Mouse (Mus musculus) forebrain, postnatal 0 days (tissue): Measurements from ENCODE around the gene Hnrnpa3. TPM values are rescaled to one million over a fixed set of nuclear protein-coding genes. Genes with fewer than 3 reads are reported as not detected.

Experiments used
- ATAC-seq: fragments of 200-750 bp; cut with Nextera tagmentation; 2 replicates; pipeline ENCODE4 v1.8.0; 2017; ENCODE audit warnings: mild to moderate bottlenecking, moderate library complexity
- DNase-seq: peaks from one replicate; pipeline ENCODE4 v3.0.0-alpha.2; 2015
- H3K27ac ChIP-seq: fragments of 300-500 bp; sonication (generic); 2 replicates; pipeline ENCODE4 v1.5.1; 2014; ENCODE audit warnings: low read depth, mild to moderate bottlenecking, antibody characterized with exemption, low read length, moderate library complexity, mixed read lengths
- H3K27me3 ChIP-seq: fragments of 300-500 bp; sonication (generic); 2 replicates; pipeline ENCODE4 v1.6.1; 2014; ENCODE audit warnings: mild to moderate bottlenecking, low read length, mixed read lengths; ENCODE audit not compliant: insufficient read depth
- H3K36me3 ChIP-seq: fragments of 300-500 bp; sonication (generic); 2 replicates; pipeline ENCODE4 v1.6.1; 2014; ENCODE audit warnings: mild to moderate bottlenecking, moderate library complexity; ENCODE audit not compliant: insufficient read depth
- H3K4me1 ChIP-seq: fragments of 300-500 bp; sonication (generic); 2 replicates; pipeline ENCODE4 v1.6.1; 2014; ENCODE audit warnings: antibody characterized with exemption; ENCODE audit not compliant: insufficient read depth
- H3K4me2 ChIP-seq: fragments of 300-500 bp; sonication (generic); 2 replicates; pipeline ENCODE4 v1.6.1; 2014; ENCODE audit warnings: low read depth, mild to moderate bottlenecking, moderate library complexity
- H3K4me3 ChIP-seq: fragments of 300-500 bp; sonication (generic); 2 replicates; pipeline ENCODE4 v1.5.1; 2014; ENCODE audit warnings: low read depth, low read length, mixed read lengths
- H3K9ac ChIP-seq: fragments of 300-500 bp; sonication (generic); 2 replicates; pipeline ENCODE4 v1.6.1; 2014; ENCODE audit warnings: mild to moderate bottlenecking
- H3K9me3 ChIP-seq: fragments of 300-500 bp; sonication (generic); 2 replicates; pipeline ENCODE4 v1.6.1; 2016; ENCODE audit warnings: low read length
- CTCF ChIP-seq: sonication (generic); IDR thresholded peaks from 2 replicates; pipeline ENCODE4 v1.5.1; 2016; ENCODE audit warnings: antibody characterized with exemption, control low read depth, low read depth
- WGBS: fragments of 180-500 bp; shearing (Covaris S2); extraction: QIAGEN DNeasy Blood & Tissue Kit; methylation state at CpG from one replicate; pipeline ENCODE4 v1.1.7; 2014; 5-methylcytosine and 5-hydroxymethylcytosine counted together
- polyA plus RNA-seq: library from polyadenylated mRNA; unstranded; fragments of >200 nt; fragmentation: Nextera tagmentation; extraction: Ambion mirVana; gene quantifications from 2 replicates; pipeline ENCODE4 v1.2.1, GENCODE M21; 2015
- total RNA-seq: library from RNA; depleted of rRNA; stranded (reverse); fragments of >200 nt; gene quantifications from 2 replicates; pipeline ENCODE4 v1.2.3, GENCODE M21; 2014

Gene Hnrnpa3
- total and polyA plus RNA-seq, 2 experiments from 2014 or later: 107 to 132 TPM

DNA sequence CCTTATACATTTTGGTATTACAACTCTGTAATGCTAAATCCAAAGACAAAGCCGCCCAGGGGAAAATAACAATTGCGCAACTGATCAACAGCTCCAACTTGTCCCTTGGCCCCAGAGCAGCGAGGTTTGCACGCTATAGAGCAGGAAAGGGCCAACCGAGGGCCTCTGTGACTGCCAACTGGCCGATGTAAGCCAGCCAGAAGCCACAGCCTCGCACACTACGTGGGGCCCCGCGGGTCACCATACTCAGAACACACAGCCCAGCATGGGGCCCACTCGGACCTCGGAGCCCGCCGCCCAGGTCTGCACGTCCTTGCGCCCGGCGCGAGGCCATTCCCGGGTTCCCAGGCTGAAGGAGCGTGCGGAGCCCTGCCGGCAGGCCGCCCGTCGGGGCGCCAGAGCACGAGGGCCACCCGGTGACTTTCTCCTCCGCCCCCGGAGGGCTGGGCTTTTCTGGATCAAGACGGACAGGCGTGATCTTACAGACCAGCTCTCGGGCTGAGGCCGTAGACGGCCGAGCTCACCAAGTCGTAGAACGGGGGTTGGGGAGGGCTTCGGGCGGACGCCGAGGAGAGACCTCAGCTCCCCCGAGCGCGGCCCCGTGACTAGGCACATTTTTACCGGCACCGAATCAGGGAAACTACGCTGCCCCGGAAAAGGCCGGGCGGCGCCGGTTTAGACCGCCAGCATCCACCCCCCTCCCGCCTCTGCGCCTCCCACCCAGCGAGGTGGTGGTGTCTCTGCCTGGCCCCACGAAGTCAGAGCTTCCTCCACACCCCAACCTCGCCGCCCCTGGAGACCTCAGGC is 44.5 kb downstream of the Hnrnpa3 start:
- DNase-seq: peak; percentile 81
- Histone ChIP-seq H3K9me3 (no peaks in the 10 kb centered on the region), H3K36me3 (no peaks in the 10 kb centered on the region), H3K27me3 (0 out of 2 replicates have a peak, but pooled peaks cover 4% of the 10 kb centered on the region), H3K9ac (peak overlapping the region; percentile 48), H3K4me2 (peak overlapping the region; percentile 79), H3K4me1 (peaks cover 5% of the 10 kb centered on the region; the same call in 1 of the 2 replicates), H3K4me3 (peak overlapping the region; percentile 36), H3K27ac (peak overlapping the region; percentile 80)
- no peak for TF ChIP-seq CTCF
- ATAC-seq: peak; percentile 86
- 3% methylated on average over 62 of the region's 62 CpGs for WGBS

DNA sequence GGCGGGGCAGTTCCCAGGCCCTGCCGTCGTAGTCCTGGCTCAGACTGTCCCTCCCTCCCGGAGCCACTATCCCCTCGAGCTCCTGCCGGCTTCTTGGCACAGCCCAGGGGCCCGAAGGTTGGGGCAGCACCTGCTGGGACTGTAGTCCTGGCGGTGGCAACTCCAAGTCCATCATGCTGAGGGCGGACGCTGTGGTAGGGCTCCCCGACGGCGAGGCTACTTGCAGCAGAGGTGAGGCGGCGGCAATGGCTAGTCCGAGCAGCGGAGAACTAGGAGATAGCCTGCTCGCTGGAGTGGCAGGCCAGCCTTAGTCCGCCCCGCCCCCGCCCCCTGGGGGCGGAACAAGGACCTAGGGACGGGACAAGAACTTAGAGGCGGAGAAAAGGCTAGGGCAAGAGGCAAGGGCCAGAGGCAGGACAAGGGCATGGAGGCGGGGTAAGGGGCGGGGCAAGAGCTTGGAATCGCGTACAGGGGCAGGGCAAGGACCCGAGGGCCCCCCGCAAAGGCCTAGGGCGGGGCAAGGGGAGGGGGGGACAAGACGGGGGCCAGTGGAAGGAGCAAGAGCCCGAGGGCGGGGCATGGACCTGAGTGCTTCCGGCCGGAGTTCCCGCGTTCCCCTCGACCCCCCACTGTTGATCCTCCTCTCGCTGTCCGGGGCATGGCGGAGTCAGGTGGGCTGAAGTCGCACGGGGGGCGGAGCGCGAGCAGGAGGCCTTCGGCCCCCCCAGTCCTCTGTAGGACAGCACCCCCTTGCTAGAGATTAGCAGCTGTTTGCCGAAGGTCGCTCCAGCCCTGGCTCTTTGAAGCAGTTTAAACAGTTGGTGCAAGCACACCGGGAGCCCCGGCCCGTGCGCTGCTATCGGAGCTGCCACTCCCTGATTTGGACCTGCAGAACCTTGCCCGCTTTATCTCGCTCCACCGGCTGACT is 45.4 kb downstream of the Hnrnpa3 start, which contains the start of gene Nfe2l2:
Gene Nfe2l2 (minus strand): TSS at position 408 of the 928 bp plus-strand sequence.
- DNase-seq (peak; percentile 55), ATAC-seq (peak; percentile 81)
- WGBS: 2% methylated on average over 52 of the region's 58 CpGs
- H3K27ac ChIP-seq: peak within 1 kb of the TSS; percentile 80
- H3K36me3 ChIP-seq: no peaks in the 10 kb centered on the region
- peaks cover 5% of the 10 kb centered on the region; the same call in 1 of the 2 replicates for H3K4me1 ChIP-seq
- peak within 1 kb of the TSS; percentile 36 for H3K4me3 ChIP-seq
- peak within 1 kb of the TSS; percentile 79 for H3K4me2 ChIP-seq
- H3K27me3 ChIP-seq: 0 out of 2 replicates have a peak, but pooled peaks cover 4% of the 10 kb centered on the region
- TF ChIP-seq CTCF: peak; percentile 5; the same call in 1 of the 2 replicates
- H3K9ac ChIP-seq: peak within 1 kb of the TSS; percentile 48
- H3K9me3 ChIP-seq: peaks cover 4% of the 10 kb centered on the region; the same call in 1 of the 2 replicates

DNA sequence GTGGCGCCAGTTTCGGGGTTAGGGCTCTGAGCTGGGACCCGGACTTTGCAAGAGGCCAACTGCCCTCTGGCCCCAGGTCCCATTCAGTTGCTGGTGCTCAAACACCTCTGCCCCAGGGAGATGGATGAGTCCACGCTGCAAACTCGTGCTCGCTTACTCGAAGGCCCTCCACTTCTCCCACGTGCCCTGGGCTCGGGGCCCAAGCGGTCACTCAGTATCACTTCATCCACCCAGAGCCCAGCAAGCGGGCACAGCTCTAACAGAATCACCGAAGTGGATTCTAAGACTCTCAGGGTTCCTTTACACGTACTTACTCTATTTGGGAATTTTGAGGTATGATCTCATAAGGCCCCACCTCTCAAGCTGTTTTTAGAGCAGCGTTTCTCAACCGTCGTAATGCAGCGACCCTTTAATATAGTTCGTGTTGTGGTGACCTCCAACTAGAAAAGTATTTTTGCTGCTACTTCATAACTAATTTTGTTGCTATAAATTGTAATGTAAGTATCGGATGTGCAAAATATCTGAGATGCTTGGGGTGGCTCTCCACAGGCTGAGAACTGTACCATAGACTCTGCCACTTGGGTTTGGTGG is 46.2 kb downstream of the Hnrnpa3 start:
- no peak for TF ChIP-seq CTCF
- Histone ChIP-seq H3K4me2 (peak overlapping the region; percentile 79), H3K4me3 (peak overlapping the region; percentile 36), H3K36me3 (no peaks in the 10 kb centered on the region), H3K27ac (no peak overlapping the region), H3K9me3 (peaks cover 6% of the 10 kb centered on the region; the same call in 1 of the 2 replicates), H3K27me3 (0 out of 2 replicates have a peak, but pooled peaks cover 4% of the 10 kb centered on the region), H3K4me1 (peaks cover 5% of the 10 kb centered on the region; the same call in 1 of the 2 replicates), H3K9ac (peak overlapping the region; percentile 31)
- 27% methylated on average over 19 of the region's 19 CpGs for WGBS
- peak; percentile 30 for DNase-seq
- ATAC-seq: no peak

DNA sequence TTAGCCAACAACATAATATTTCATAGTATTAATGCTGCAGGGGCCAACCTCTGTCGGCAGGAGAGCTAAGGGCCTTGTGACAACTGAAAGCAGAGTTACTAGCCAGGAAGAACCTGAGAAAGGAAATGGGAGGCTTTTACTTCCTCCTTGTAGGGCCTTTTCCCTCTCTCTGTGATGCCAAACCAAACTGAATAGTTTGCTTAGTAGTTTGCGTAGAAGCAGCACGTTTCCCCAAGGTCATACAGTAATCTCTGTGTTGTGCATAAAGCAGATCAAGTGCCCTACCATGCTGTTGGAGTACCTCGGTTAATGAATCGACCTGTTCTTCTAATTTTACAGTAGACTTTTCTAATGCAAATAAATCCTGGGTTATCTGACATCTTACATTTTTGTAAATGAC is 47.4 kb downstream of the Hnrnpa3 start:
- H3K27me3 ChIP-seq: 0 out of 2 replicates have a peak, but pooled peaks cover 4% of the 10 kb centered on the region
- peaks cover 6% of the 10 kb centered on the region; the same call in 1 of the 2 replicates for H3K9me3 ChIP-seq
- no peak overlapping the region for H3K4me3 ChIP-seq
- no peak overlapping the region for H3K9ac ChIP-seq
- no peaks in the 10 kb centered on the region for H3K36me3 ChIP-seq
- no peak overlapping the region for H3K4me2 ChIP-seq
- TF ChIP-seq CTCF: no peak
- ATAC-seq (no peak), DNase-seq (no peak)
- WGBS: 37% methylated on average over 5 of the region's 5 CpGs
- peaks cover 5% of the 10 kb centered on the region; the same call in 1 of the 2 replicates for H3K4me1 ChIP-seq
- H3K27ac ChIP-seq: no peak overlapping the region

DNA sequence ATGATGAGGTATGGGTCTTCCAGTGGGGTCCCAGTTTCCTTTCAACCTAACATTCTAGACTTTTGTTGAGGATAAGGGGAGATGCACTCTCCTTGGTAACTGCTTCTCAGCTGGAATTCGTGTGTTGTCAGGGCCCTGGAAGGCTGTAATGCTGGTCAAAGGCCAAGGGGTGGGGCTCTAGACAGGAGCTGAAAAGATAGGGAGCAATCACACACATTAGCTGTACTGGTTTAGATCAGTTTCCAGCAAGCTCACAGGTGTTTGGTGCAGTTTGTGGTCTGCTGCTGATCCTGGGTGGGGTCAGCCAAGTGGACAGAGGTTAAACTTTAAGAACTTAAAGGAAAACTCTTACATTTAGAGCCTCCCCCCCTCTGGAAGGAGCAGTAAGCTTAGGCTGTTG is 48.4 kb downstream of the Hnrnpa3 start:
- Histone ChIP-seq H3K4me2 (no peak overlapping the region), H3K9ac (no peak overlapping the region), H3K27ac (no peak overlapping the region), H3K4me1 (peaks cover 5% of the 10 kb centered on the region; the same call in 1 of the 2 replicates), H3K4me3 (no peak overlapping the region), H3K27me3 (0 out of 2 replicates have a peak, but pooled peaks cover 4% of the 10 kb centered on the region), H3K36me3 (no peaks in the 10 kb centered on the region), H3K9me3 (peaks cover 6% of the 10 kb centered on the region; the same call in 1 of the 2 replicates)
- no peak for TF ChIP-seq CTCF
- DNase-seq: no peak
- WGBS: 19% methylated on average over 1 of the region's 1 CpGs
- ATAC-seq: no peak

DNA sequence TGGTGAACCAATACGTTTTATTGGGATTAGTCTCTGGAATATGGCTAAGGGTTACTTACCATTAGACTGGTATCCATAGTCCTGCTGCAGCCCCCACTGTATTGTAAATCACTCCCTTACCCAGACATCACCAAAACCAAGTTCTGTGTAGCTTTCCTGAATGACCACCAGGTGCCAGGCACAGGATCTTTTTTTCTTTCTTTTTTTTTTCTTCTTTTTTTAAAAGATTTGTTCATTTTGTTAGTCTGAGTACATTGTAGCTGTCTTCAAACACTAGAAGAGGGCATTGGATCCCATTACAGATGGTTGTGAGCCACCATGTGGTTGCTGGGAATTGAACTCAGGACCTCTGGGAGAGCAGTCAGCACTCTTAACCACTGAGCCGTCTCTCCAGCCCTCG is 54.0 kb downstream of the Hnrnpa3 start:
- no peaks in the 10 kb centered on the region for H3K4me1 ChIP-seq
- ATAC-seq: no peak
- DNase-seq: no peak
- 91% methylated on average over 3 of the region's 3 CpGs for WGBS
- TF ChIP-seq CTCF: no peak
- no peaks in the 10 kb centered on the region for H3K36me3 ChIP-seq
- H3K4me3 ChIP-seq: no peak overlapping the region
- H3K27ac ChIP-seq: no peak overlapping the region
- H3K9ac ChIP-seq: no peak overlapping the region
- H3K27me3 ChIP-seq: no peaks in the 10 kb centered on the region
- H3K9me3 ChIP-seq: peaks cover 6% of the 10 kb centered on the region; the same call in 1 of the 2 replicates
- H3K4me2 ChIP-seq: no peak overlapping the region
